Mouse (Mus musculus): Measurements from ENCODE around the gene Prickle1.

Gene Prickle1

GRCm38 (mm10) chr15:93555719-93556118, 40.0 kb downstream of the Prickle1 start:
- in situ Hi-C loops (cut with MboI; ENCODE audit: unreplicated experiment in 2 of 2): no loop called here

GRCm38 (mm10) chr15:93554203-93554851, 41.4 kb downstream of the Prickle1 start:
- in situ Hi-C loops (cut with MboI; ENCODE audit: unreplicated experiment in 2 of 2): no loop called here

- in situ Hi-C loops (cut with MboI; ENCODE audit: unreplicated experiment in 2 of 2): no loop called here
Observed at GRCm38 (mm10) chr15:93552169-93552568, 43.5 kb downstream of the Prickle1 start.

GRCm38 (mm10) chr15:93548297-93548696, 47.4 kb downstream of the Prickle1 start:
- in situ Hi-C loops (cut with MboI; ENCODE audit: unreplicated experiment in 2 of 2): no loop called here

- in situ Hi-C loops (cut with MboI; ENCODE audit: unreplicated experiment in 2 of 2): no loop called here
Observed at GRCm38 (mm10) chr15:93539415-93539814, 56.3 kb downstream of the Prickle1 start.

- in situ Hi-C loops (cut with MboI; ENCODE audit: unreplicated experiment in 2 of 2): no loop called here
Observed at GRCm38 (mm10) chr15:93538551-93539205, 57.0 kb downstream of the Prickle1 start.

- in situ Hi-C loops (cut with MboI; ENCODE audit: unreplicated experiment in 2 of 2): no loop called here
Observed at GRCm38 (mm10) chr15:93537745-93538144, 57.9 kb downstream of the Prickle1 start.

GRCm38 (mm10) chr15:93536191-93536590, 59.5 kb downstream of the Prickle1 start:
- in situ Hi-C loops (cut with MboI; ENCODE audit: unreplicated experiment in 2 of 2): no loop called here

GRCm38 (mm10) chr15:93530703-93531032, 65.0 kb downstream of the Prickle1 start:
- in situ Hi-C loops (cut with MboI; ENCODE audit: unreplicated experiment in 2 of 2): no loop called here

- in situ Hi-C loops (cut with MboI; ENCODE audit: unreplicated experiment in 2 of 2): no loop called here
Observed at GRCm38 (mm10) chr15:93529831-93530702, 65.6 kb downstream of the Prickle1 start.

GRCm38 (mm10) chr15:93525305-93525917, 70.3 kb downstream of the Prickle1 start:
- in situ Hi-C loops (cut with MboI; ENCODE audit: unreplicated experiment in 2 of 2): no loop called here

- in situ Hi-C loops (cut with MboI; ENCODE audit: unreplicated experiment in 2 of 2): loop anchor here (25.0 kb wide), 1 partner anchor 991 kb away; no protein-coding TSS in a partner anchor
Observed at GRCm38 (mm10) chr15:93521787-93522180, 73.9 kb downstream of the Prickle1 start.

GRCm38 (mm10) chr15:93521088-93521786, 74.5 kb downstream of the Prickle1 start:
- in situ Hi-C loops (cut with MboI; ENCODE audit: unreplicated experiment in 2 of 2): loop anchor here (25.0 kb wide), 1 partner anchor 991 kb away; no protein-coding TSS in a partner anchor

- in situ Hi-C loops (cut with MboI; ENCODE audit: unreplicated experiment in 2 of 2): loop anchor here (25.0 kb wide), 1 partner anchor 992 kb away; no protein-coding TSS in a partner anchor
Observed at GRCm38 (mm10) chr15:93519836-93520826, 75.6 kb downstream of the Prickle1 start.

- in situ Hi-C loops (cut with MboI; ENCODE audit: unreplicated experiment in 2 of 2): loop anchor here (25.0 kb wide), 1 partner anchor 993 kb away; no protein-coding TSS in a partner anchor
Observed at GRCm38 (mm10) chr15:93518941-93519835, 76.5 kb downstream of the Prickle1 start.

- in situ Hi-C loops (cut with MboI; ENCODE audit: unreplicated experiment in 2 of 2): loop anchor here (25.0 kb wide), 1 partner anchor 994 kb away; no protein-coding TSS in a partner anchor
Observed at GRCm38 (mm10) chr15:93518143-93518902, 77.4 kb downstream of the Prickle1 start.

GRCm38 (mm10) chr15:93517022-93517565, 78.6 kb downstream of the Prickle1 start:
- in situ Hi-C loops (cut with MboI; ENCODE audit: unreplicated experiment in 2 of 2): loop anchor here (25.0 kb wide), 1 partner anchor 995 kb away; no protein-coding TSS in a partner anchor
